Mouse (Mus musculus): Measurements from ENCODE around the gene Carm1. TPM values are rescaled to one million over a fixed set of nuclear protein-coding genes. Genes with fewer than 3 reads are reported as not detected.

Gene Carm1
- polyA plus RNA-seq, 1 experiment from 2014 or later, result 11.9 TPM

GRCm38 (mm10) chr9:21609861-21610260 is 63.2 kb downstream of the Carm1 start:
- Histone ChIP-seq H3K4me2 (replicated peaks; ENCODE audit: low read depth) (no peak overlapping the region), H3K4me3 (ENCODE audit: low read depth, low read length) (no peak overlapping the region), H3K27ac (ENCODE audit: low read depth, low read length) (no peak overlapping the region), H3K4me1 (replicated peaks; ENCODE audit: control insufficient read depth, insufficient read depth, low read length) (no peaks in the 10 kb centered on the region), H3K9ac (ENCODE audit: low read depth, low read length) (no peak overlapping the region), H3K27me3 (replicated peaks; ENCODE audit: control insufficient read depth, insufficient read depth, low read length) (no peaks in the 10 kb centered on the region), H3K9me3 (ENCODE audit: control insufficient read depth) (no peaks in the 10 kb centered on the region), H3K36me3 (ENCODE audit: control insufficient read depth, insufficient read depth) (no peaks in the 10 kb centered on the region)
- no peak for ATAC-seq
- WGBS, result 85% methylated on average over 1 of the region's 1 CpGs
- TF ChIP-seq CTCF (IDR thresholded peaks at IDR 0.05; ENCODE audit: low read depth), result no peak

GRCm38 (mm10) chr9:21614864-21615616 is 68.3 kb downstream of the Carm1 start:
- no peak for ATAC-seq
- WGBS, result 69% methylated on average over 15 of the region's 15 CpGs

DNA sequence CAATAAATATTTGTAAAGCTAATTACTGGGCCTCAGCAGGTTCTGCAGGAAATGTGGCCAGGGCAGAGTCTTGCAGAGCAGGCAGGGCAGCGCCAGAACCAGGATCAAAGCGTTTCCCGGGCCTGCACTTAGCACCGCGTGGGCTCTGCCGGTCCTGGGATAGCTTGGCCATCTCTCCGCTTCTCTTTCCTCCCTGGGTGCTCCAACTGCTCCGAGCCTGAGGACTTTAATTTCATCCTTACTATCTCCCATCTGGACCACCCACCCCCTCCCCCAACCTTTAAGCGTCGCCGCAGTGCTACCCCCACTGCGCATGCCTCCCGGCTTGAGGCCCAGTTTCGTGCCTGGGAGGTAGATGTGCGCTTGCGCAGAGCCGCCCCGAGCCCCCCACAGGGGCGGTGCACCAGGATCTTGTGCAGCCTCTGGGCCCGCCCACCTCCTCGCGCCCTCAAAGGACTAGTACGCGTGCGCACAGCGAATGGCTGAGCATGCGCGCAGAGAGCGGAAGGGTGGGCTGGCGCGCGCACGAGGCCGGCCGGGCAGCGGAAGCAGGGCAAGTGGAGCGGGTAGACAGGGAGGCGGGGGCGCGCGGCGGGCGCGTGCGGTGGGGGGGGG is 69.0 kb downstream of the Carm1 start, which contains the start of gene Smarca4:
Smarca4 (plus strand) TSS at position 553 of the 615 bp plus-strand sequence.
- Histone ChIP-seq H3K4me3 (ENCODE audit: low read depth, low read length) (peak within 1 kb of the TSS; percentile 81), H3K27ac (ENCODE audit: low read depth, low read length) (peak within 1 kb of the TSS; percentile 92), H3K4me2 (replicated peaks; ENCODE audit: low read depth) (peak within 1 kb of the TSS; percentile 69), H3K27me3 (replicated peaks; ENCODE audit: control insufficient read depth, insufficient read depth, low read length) (no peaks in the 10 kb centered on the region), H3K9ac (ENCODE audit: low read depth, low read length) (peak within 1 kb of the TSS; percentile 87), H3K4me1 (replicated peaks; ENCODE audit: control insufficient read depth, insufficient read depth, low read length) (no peaks in the 10 kb centered on the region), H3K9me3 (ENCODE audit: control insufficient read depth) (no peaks in the 10 kb centered on the region), H3K36me3 (ENCODE audit: control insufficient read depth, insufficient read depth) (no peaks in the 10 kb centered on the region)
- ATAC-seq, result peak; percentile 95
- no peak for TF ChIP-seq CTCF (IDR thresholded peaks at IDR 0.05; ENCODE audit: low read depth)
- under 1% methylated on average over 42 of the region's 45 CpGs for WGBS

More at GRCm38 (mm10) chr9:21614864-21615616, 68.3 kb downstream of the Carm1 start:
- no peak for TF ChIP-seq CTCF (IDR thresholded peaks at IDR 0.05; ENCODE audit: low read depth)
- peak overlapping the region; percentile 69 for H3K4me2 ChIP-seq (replicated peaks; ENCODE audit: low read depth)
- no peaks in the 10 kb centered on the region for H3K36me3 ChIP-seq (ENCODE audit: control insufficient read depth, insufficient read depth)
- peak overlapping the region; percentile 58 for H3K9ac ChIP-seq (ENCODE audit: low read depth, low read length)
- no peaks in the 10 kb centered on the region for H3K9me3 ChIP-seq (ENCODE audit: control insufficient read depth)
- no peaks in the 10 kb centered on the region for H3K4me1 ChIP-seq (replicated peaks; ENCODE audit: control insufficient read depth, insufficient read depth, low read length)
- peak overlapping the region; percentile 81 for H3K4me3 ChIP-seq (ENCODE audit: low read depth, low read length)
- H3K27me3 ChIP-seq (replicated peaks; ENCODE audit: control insufficient read depth, insufficient read depth, low read length), result no peaks in the 10 kb centered on the region
- H3K27ac ChIP-seq (ENCODE audit: low read depth, low read length), result peak overlapping the region; percentile 85

GRCm38 (mm10) chr9:21616232-21616781 is 69.6 kb downstream of the Carm1 start:
- Histone ChIP-seq H3K36me3 (ENCODE audit: control insufficient read depth, insufficient read depth) (no peaks in the 10 kb centered on the region), H3K4me1 (replicated peaks; ENCODE audit: control insufficient read depth, insufficient read depth, low read length) (no peaks in the 10 kb centered on the region), H3K9me3 (ENCODE audit: control insufficient read depth) (no peaks in the 10 kb centered on the region), H3K27me3 (replicated peaks; ENCODE audit: control insufficient read depth, insufficient read depth, low read length) (no peaks in the 10 kb centered on the region), H3K4me3 (ENCODE audit: low read depth, low read length) (peak overlapping the region; percentile 81), H3K9ac (ENCODE audit: low read depth, low read length) (peak overlapping the region; percentile 87), H3K4me2 (replicated peaks; ENCODE audit: low read depth) (peak overlapping the region; percentile 69), H3K27ac (ENCODE audit: low read depth, low read length) (peak overlapping the region; percentile 92)
- TF ChIP-seq CTCF (IDR thresholded peaks at IDR 0.05; ENCODE audit: low read depth), result no peak
- peak; percentile 58 for ATAC-seq
- WGBS, result under 1% methylated on average over 56 of the region's 57 CpGs

DNA sequence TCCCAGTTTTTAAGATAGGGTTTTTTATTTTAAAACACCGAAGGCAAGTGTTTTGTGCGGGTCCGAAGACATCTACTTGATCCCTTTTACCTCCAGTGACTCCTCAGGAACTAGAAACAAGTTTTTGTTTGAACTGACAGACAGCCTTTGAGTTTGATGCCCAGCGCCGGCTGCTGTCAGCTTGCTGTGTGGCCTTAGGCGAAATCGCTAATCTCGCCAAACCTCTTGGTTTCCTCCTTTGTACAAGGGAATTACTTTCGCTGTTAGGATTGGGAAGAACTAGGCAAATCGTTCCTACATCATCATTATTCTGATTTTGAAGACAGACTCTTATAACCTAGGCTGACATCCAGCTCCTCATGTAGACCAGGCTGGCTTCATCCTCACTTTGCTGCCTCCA is 70.4 kb downstream of the Carm1 start:
- ATAC-seq, result no peak
- Histone ChIP-seq H3K4me1 (replicated peaks; ENCODE audit: control insufficient read depth, insufficient read depth, low read length) (no peaks in the 10 kb centered on the region), H3K4me2 (replicated peaks; ENCODE audit: low read depth) (peak overlapping the region; percentile 69), H3K9ac (ENCODE audit: low read depth, low read length) (peak overlapping the region; percentile 87), H3K27me3 (replicated peaks; ENCODE audit: control insufficient read depth, insufficient read depth, low read length) (no peaks in the 10 kb centered on the region), H3K36me3 (ENCODE audit: control insufficient read depth, insufficient read depth) (no peaks in the 10 kb centered on the region), H3K4me3 (ENCODE audit: low read depth, low read length) (peak overlapping the region; percentile 81), H3K9me3 (ENCODE audit: control insufficient read depth) (no peaks in the 10 kb centered on the region), H3K27ac (ENCODE audit: low read depth, low read length) (peak overlapping the region; percentile 92)
- WGBS, result 3% methylated on average over 10 of the region's 10 CpGs
- no peak for TF ChIP-seq CTCF (IDR thresholded peaks at IDR 0.05; ENCODE audit: low read depth)

- no peaks in the 10 kb centered on the region for H3K4me1 ChIP-seq (replicated peaks; ENCODE audit: control insufficient read depth, insufficient read depth, low read length)
- 84% methylated on average over 4 of the region's 4 CpGs for WGBS
- ATAC-seq, result no peak
- no peak overlapping the region for H3K9ac ChIP-seq (ENCODE audit: low read depth, low read length)
- no peaks in the 10 kb centered on the region for H3K9me3 ChIP-seq (ENCODE audit: control insufficient read depth)
- no peak for TF ChIP-seq CTCF (IDR thresholded peaks at IDR 0.05; ENCODE audit: low read depth)
- H3K36me3 ChIP-seq (ENCODE audit: control insufficient read depth, insufficient read depth), result no peaks in the 10 kb centered on the region
- H3K4me3 ChIP-seq (ENCODE audit: low read depth, low read length), result no peak overlapping the region
- H3K4me2 ChIP-seq (replicated peaks; ENCODE audit: low read depth), result no peak overlapping the region
- H3K27ac ChIP-seq (ENCODE audit: low read depth, low read length), result no peak overlapping the region
- no peaks in the 10 kb centered on the region for H3K27me3 ChIP-seq (replicated peaks; ENCODE audit: control insufficient read depth, insufficient read depth, low read length)
These were observed 73.5 kb downstream of the Carm1 start for GRCm38 (mm10) chr9:21620229-21620628.
